Mouse (Mus musculus): Measurements from ENCODE around the gene Opn1sw.
"Not testable (repeated sequence)": the region's sequence is repeated elsewhere in the genome, so short reads cannot be mapped to it uniquely, and the experiment has no call there.

Opn1sw gene

DNA sequence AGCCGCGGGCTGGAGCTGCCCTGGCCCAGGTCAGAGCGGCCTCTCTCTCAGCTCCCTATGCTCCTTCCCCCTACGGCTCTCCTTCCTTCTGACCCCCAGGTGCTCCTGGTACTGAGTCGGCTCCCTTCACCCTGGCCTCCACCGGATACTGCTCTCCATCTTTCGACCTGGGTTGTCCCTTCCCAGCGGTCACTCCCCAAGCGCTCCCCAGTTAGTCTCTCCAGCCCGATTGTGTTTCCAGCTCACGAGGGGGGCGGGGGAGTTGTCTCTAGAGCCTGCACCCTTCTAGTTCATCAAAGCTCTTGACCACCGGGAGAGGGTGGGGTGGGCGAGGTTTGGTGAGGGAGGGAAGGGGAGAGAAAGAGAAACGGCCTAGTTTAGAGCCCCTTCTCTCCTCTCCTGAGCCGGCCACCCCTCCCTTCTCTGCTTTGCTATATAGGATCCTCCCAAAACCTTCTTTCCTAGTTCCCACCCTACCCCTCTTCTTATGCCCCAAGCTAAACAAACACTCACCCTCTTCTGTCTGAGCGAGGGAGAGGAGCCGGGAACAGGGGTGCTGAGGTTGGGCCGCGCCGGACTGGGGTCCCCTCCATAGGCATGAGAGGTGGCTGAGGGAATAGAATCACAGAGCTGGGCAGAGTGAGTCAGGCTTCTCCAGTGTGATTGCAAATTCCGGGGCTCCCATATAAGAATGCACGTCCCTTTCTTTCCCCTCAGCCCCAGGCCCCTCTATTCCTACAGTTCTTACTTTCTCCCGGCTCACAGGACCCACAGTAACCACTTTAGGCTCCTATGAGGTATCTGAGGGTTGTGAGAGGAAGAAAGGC is 8.7 kb upstream of the Opn1sw start:
- DNase-seq (ENCODE audit: low read depth, low spot score), result peak; percentile 20

DNA sequence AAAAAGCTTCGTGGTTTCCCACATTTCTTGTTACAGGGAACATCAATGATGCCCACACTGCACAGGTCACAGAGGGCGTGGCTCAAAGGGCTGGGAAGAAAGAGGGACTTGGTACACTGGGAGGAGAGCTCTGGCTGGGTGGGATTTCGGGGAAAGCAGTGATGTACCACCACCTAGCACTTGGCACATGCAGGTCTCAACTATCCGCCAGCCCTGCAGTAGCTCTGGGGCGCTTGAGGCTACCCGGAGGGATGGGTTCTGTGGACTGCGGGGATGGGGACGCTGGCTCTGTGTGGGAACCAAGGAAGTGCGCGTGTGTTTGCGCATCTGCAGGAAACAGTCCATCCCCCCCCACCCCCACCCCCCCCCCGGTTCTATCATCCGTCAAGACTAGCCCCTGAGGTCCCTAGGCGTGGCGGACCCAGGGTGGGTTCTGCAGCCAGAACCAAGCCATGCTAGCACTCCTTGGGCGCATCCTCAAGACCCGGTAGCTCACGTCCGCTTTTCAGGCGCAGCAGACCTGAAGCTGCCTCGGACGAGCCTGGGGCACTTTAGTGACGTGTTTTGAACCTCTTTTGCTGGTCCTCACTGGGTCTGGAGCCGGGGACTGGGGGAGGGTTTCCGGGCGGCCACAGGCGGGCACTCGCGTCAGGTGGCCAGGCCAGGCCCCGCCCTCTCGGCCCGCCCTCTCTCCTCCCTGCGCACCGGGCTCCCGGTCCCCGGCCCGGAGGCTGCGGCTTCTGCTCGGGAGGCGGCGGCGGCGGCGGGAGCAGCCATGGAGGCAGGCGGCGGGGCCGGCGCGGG is 7.8 kb upstream of the Opn1sw start, which contains the start of gene Ccdc136:
TSS of gene Ccdc136 (plus strand) at position 400 of the 804 bp plus-strand sequence.
- peak; percentile 60 for DNase-seq (ENCODE audit: low read depth, low spot score)

DNA sequence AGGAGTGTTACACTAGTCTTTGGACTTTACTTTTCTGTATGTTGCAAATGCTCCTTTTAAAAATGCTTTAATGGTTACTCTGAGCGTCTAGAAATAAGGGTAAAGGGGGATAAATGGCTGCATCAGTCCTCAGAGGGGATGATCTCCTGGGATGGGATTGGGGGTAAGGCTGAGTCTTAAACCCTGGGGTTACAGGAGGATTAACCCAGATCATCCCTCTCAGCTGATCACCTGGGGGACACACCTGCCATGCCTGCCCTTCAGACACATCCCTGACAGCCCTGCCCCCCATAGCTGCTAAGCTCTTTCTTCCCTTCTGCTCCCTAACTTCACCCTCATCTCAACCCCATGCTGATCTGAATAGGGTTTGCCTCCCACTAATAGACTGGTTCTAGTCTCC is 6.0 kb upstream of the Opn1sw start:
- no peak for DNase-seq (ENCODE audit: low read depth, low spot score)

DNA sequence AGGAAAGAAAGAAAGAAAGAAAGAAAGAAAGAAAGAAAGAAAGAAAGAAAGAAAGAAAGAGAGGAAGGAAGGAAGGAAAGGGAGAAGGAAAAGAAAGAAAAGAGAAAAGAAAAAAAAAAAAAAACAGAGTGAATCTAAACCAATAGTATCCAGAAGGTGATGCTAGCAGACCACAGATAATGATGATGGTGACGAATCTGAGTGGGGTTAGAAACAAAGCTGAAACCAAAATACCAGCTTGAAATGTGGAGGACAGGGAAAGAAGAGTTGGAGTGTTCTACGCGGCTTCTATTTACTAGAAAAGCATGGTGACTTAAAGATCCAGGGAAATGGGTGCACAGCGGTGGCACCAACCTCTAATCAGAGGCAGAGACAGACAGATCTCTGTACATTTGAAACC is 3.5 kb upstream of the Opn1sw start:
- DNase-seq (ENCODE audit: low read depth, low spot score), result no peak

DNA sequence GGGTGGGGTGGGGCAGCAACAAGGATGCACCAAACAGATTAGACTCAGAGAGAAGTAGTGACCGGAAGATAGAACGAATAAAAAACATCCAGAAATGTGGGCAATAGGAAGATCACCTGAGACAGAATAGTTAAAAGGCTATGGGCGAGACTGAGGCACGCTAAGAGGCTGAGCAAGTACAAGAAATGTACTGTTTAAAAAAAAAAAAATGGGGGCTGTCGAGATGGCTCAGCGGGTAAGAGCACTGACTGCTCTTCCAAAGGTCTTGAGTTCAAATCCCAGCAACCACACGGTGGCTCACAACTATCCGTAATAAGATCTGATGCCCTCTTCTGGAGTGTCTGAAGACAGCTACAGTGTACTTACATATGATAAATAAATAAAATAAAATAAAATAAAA is 3.0 kb upstream of the Opn1sw start:
- not testable (repeated sequence) for DNase-seq (ENCODE audit: low read depth, low spot score)

DNA sequence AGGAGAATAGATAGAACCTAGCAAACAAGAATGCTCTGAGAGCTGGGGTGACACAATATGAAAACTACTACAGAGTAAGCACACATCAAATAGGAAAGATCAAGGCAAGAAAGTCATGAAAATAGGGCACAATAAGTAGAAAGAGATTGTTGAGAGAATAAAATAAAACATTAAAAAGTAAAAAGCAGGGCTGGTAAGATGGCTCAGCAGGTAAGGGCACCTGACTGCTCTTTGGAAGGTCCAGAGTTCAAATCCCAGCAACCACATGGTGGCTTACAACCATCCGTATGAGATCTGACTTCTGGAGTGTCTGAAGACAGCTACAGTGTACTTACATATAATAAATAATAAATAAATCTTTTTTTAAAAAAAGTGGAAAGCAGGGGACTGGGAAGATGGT is 2.2 kb upstream of the Opn1sw start:
- not testable (repeated sequence) for DNase-seq (ENCODE audit: low read depth, low spot score)

DNA sequence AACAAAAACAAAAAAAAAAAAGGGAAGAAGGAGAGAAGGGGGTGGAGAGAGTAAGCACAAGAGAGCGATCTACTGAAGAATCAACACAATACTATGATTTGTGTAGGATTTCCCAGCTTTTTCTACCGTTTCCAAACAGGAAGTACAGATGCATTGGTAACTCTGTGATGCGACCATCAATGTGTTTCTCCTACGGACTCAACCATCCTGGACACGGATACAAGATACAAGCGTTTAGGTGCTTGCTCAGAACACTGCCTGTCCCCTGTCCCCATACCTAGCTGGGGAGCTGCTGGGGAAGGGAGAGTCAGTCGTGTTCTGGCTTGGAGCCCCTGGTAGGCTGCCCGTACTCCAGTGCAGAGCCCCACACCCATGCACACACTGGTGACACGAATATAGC is 1.2 kb upstream of the Opn1sw start:
- DNase-seq (ENCODE audit: low read depth, low spot score), result no peak

DNA sequence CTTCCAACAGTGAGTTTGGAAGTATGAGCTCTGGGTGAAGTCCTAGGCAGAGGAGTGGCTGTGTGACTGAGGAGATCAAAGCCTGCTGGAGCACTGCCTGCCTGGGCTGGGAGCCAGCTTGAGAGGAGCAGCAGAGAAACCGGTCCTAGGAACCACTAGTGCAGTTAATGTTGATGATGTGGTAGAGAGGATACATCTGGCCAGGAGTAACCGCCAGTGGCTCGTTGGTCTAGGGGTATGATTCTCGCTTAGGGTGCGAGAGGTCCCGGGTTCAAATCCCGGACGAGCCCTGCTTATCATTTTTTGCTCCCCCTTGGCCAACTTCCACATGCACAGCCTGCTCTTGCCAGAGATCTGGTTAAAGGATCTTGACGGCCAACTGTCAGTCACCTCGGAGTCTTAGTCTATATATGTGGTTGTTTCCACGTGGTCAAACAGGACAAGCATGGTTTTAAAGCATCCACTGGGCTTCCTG is 375 bp upstream of the Opn1sw start:
- peak; percentile 60 for DNase-seq (ENCODE audit: low read depth, low spot score)

DNA sequence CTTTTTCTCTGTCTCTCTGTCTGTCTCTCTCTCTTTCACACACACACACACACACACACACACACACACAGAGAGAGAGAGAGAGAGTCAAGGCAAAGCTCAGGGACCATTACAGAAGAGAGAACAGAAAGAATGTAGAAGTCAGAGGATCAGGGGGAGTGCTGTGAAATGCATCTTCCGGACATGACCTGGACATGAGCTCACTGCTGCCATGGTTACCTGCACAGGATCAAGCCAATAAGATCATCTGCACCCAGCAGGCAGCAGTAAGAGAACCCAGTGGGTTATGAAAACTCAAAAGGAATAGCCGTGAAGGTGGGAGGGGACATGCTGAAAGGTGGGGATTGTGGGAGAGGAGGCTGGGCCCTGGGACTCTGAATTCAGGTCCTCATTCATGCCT is 5.8 kb downstream of the Opn1sw start:
- DNase-seq (ENCODE audit: low read depth, low spot score), result peak; percentile 21

DNA sequence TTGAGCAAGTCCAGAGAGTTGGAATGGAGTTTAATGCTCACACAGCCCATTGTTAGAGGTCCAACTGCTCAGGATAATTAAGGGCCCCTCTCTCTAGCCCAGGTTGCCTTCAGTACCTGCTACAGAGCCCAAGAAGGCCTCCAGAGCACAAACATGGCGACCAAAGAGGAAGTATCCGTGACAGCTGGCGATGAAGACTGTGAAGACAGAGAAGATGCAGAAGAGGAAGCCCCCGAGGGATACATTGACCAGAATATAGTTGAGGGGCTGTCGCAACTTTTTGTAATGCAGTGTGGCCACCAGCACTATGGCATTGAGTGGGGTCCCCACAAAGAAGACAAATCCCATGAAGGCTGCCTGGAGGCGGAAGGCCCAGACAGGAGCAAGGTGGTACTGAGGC is 8.3 kb downstream of the Opn1sw start:
- no peak for DNase-seq (ENCODE audit: low read depth, low spot score)

DNA sequence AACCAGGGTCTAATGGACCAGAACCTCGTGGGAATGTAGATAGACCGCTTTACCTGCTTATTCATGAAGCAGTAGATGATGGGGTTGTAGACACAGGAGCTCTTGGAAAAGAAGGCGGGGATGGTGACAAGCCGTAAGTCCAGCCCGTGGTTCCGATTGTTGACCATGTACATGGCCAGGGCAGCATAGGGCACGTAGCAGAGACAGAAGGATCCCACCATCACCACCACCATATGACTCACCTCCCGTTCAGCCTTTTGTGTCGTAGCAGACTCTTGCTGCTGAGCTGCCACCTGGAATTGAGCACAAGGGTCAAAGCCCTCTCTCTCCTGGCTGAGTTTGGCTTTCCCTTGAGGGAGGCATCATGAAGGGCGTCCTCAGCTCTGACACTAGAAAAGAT is 9.6 kb downstream of the Opn1sw start:
- no peak for DNase-seq (ENCODE audit: low read depth, low spot score)

DNA sequence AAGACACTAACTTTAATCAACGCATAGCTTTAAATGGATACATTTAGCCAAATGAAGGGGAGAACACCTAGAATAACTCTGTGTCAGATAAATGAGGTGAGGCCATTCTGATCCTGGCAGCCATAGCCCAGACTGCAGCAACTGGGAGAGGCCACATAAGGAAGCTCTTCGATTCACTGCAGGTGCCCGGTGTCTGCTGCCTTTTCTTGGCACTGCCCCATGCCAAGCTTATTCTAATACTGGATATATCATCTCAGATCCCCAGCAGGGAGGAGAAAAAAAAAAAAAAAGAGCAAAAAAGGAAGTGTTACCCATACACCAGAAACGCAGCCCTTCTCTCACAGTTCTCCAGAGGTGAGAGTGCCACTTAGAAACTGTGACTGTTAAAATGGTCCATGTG is 10.9 kb downstream of the Opn1sw start:
- DNase-seq (ENCODE audit: low read depth, low spot score), result no peak

DNA sequence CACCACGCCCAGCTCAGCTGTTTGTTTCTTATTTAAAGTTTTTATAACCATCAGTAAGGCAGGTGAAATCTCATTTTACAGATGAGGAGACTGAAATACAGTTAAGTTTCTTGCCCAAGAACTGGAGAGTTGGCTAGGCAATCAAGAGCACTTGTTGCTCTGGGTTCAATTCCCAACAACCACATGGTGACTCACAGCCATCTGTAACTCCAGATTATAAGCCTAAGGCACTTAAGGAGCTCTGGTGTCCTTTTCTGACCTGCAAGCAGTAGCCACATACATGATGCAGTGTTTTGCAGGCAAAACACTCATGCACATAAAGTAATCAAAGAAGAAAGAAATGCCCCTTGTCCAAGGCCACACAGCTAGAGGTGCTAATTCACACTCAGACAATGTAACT is 23.0 kb downstream of the Opn1sw start:
- DNase-seq (ENCODE audit: low read depth, low spot score), result no peak

DNA sequence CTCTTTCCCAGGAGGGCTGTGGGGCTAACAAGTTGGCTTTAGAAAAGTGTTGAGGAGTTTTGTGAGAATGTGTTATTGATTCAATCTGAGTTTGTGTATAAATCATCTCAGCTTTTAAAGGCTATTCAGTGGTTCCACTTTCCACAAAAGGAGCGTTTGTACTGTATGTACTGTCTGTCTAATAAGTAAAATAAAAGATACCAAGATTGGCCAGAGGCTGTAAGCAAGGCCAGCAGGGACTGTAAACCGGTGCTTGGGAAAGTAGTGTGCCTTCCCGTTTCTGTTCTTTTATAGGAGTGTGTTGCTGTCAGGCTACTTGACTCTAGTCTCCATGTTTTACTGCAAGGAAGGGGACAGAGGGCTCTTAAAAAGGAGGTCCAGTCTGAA is 25.1 kb downstream of the Opn1sw start:
- DNase-seq (ENCODE audit: low read depth, low spot score), result no peak

DNA sequence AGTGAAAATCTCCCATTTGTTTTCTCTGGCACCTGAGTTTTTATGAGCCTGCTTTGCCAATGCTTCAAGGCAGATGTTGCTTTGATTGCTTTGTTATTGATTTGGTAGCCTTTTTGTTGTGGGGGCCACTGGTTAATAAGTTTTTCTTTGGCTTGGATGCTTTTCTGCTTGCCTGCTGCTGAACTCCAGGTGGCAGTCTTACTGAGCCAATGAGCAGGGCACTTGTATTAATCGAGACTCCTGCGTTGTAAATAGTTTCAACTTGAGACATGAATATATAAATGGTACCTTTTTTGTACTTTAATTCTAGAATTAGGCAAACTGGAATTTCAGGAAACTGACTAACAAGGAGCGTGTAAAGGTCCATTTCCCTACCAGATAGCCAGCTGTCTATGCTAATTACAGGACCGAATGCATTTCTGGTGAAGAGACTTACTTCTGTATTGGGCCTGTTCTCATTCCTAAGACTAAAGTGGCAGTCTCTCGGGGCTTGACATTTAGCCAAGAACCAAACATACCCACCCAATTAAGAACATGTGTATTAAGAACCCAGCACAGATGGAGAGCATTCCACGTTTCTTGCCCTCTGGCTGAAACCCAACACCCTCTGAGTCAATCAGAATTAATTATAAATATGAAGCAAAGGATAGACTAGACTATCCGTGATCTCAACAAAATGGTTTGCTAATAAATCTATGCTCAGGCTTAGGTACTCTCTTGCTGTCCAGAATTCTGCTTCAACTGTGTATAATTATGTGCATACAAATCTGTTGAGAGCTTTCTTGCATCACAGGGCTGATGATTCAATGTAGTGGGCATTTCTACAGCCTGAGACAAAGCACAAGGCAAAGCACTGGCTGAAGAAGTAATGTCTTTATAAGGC is 25.8 kb downstream of the Opn1sw start:
- no peak for DNase-seq (ENCODE audit: low read depth, low spot score)

DNA sequence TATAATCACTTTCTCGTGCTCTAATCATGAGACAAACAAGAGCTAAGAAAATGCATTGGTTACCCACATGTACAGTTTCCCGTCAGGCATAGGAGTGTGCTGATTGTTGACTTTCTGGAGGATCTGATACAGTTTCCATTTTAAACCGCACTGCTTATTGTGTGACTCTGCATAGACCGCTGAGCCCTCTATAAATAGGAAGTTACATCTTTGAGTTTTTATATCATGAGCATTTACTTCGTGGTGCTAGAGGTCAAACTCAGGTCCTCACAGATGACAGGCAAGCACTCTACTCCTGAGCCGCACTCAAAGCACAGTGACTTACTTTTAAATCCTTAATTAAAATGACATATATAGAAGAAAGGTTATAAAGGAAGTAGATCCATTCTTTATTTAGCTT is 28.1 kb downstream of the Opn1sw start:
- DNase-seq (ENCODE audit: low read depth, low spot score), result no peak

DNA sequence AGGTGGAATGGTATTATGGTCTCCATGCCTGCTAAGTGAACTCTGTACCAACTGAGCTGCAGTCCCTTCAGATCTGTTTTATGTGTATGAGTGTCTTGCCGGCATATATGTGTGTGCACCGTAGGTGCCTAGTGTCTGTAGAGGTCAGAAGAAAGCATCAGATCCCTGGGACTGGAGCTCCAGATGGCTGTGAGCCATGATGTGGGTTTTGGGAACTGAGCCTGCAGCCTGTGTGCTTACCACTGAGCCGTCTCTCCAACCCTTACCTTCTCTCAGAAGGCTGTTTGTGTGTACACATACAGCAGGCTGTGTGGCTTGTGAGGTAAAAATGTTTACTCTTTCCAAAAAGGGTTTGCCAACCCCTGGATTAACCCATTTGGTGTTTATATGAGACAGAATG is 28.9 kb downstream of the Opn1sw start:
- no peak for DNase-seq (ENCODE audit: low read depth, low spot score)

DNA sequence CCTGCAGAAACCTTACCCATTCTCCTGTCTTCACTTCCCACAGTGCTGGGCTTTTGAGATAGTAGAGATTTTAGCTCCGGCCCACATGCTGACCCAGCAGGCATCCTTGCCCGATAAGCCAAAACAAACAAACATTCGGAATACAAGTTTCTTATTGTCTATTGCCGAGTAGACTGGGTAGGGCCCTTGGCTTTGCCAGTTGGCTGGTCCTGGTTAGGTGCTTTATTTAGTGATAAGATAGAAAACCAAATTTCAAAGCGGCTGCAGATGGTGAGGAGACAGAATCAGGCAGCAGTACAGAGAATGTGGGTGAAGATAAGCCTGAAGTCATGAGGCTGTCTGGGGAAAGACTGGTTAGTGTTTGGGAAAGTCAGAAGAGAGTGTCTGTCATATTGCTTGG is 35.5 kb downstream of the Opn1sw start:
- DNase-seq (ENCODE audit: low read depth, low spot score), result no peak

DNA sequence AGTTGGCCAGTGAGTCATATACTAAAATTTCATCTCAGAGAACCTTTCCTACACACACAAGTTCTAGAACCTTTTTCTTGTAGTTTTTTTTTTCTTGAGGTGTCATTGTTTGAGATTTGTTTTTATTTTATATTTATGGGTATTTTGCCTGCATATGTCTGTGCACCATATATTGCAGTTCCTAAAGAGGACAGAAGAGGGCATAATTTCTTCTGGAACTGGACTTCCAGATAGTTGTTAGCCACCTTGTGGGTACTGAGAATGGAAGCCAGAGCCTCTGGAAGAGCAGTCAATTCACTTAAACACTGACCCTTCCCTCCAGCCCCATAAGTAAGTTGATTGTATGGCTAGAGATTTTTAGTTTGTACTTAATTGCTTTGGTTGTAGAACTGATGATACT is 36.7 kb downstream of the Opn1sw start:
- peak; percentile 63 for DNase-seq (ENCODE audit: low read depth, low spot score)

DNA sequence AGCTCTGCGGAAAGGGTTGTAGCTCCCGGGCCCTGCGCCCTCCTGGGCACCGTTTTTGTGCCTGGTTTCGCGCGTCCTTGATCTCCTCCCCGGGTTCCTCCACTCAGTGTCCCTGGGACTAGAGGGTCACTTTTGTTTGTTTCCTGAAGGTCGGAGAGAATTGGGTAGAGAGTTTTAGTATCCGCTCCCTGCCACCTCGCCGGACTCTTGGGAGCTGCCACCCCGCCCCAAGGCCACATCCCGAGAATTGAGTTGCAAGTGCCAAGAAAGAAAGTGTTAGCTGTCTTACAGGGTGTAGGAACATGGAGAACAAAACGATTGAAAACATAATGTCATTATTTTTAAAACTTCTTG is 39.9 kb downstream of the Opn1sw start:
- no peak for DNase-seq (ENCODE audit: low read depth, low spot score)

DNA sequence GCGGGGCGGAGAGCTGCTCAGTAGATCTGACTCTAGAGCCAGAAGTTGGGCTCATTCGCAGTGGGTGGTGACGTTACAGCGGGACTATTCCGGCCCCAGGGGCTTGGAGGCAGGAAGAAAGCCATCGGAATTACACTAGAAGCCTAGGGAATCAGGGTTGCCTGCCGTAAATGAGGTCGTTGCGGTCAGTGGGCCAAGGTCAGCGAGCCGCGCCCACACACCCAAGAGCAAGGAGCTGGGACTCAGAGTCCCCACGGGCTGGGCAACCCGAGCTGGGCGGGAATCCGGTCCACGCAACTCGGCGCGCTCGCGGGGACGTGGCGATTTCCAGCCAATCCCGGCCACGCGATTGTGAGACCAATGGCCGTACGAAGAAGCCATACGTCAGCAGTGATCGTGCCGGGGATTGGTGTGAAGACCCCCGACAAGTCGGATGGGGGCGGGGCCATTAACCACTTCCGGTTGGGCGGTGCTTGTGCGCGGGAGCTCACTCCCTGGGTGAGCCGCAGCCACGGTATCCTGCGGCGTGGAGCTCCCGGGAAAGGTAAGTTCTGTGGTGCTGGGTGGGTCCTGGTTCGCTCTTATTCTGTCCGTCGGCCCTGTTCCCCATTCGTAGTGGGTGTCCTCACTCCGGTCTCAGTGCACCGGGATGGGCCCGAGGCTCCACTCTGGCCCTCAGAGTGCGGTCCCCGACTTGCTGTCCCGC is 40.5 kb downstream of the Opn1sw start, which contains the start of gene Calu:
TSS of gene Calu (plus strand) at position 405 of the 706 bp plus-strand sequence.
- DNase-seq (ENCODE audit: low read depth, low spot score), result peak; percentile 100
